Mouse (Mus musculus) kidney, postnatal 10 days (tissue): Measurements from ENCODE around the gene Ptpa.

Experiments used
- DNase-seq: peaks from one replicate; pipeline ENCODE4 v3.0.0; 2021; ENCODE audit warnings: mixed read lengths

Ptpa gene

GRCm38 (mm10) chr2:30415936-30416648 is at the start of gene Ptpa:
Gene Ptpa, plus strand, starts transcription at chr2:30416039.
- peak; percentile 97 for DNase-seq

- DNase-seq = peak; percentile 54
Measured at GRCm38 (mm10) chr2:30366203-30366602, 49.6 kb upstream of the Ptpa start.

GRCm38 (mm10) chr2:30371544-30371943 is 44.3 kb upstream of the Ptpa start:
- DNase-seq = no peak

GRCm38 (mm10) chr2:30372726-30373125 is 43.1 kb upstream of the Ptpa start:
- no peak for DNase-seq

GRCm38 (mm10) chr2:30375893-30376292 is 39.9 kb upstream of the Ptpa start:
- no peak for DNase-seq

- no peak for DNase-seq
Measured at GRCm38 (mm10) chr2:30377721-30378120, 38.1 kb upstream of the Ptpa start.

- DNase-seq = no peak
Measured at GRCm38 (mm10) chr2:30379307-30379706, 36.5 kb upstream of the Ptpa start.

GRCm38 (mm10) chr2:30380564-30381376 is 35.1 kb upstream of the Ptpa start:
- no peak for DNase-seq

GRCm38 (mm10) chr2:30381377-30381725 is 34.5 kb upstream of the Ptpa start:
- no peak for DNase-seq

- no peak for DNase-seq
Measured at GRCm38 (mm10) chr2:30384814-30385213, 31.0 kb upstream of the Ptpa start.

GRCm38 (mm10) chr2:30385591-30385990 is 30.2 kb upstream of the Ptpa start:
- DNase-seq = no peak

- DNase-seq = no peak
Measured at GRCm38 (mm10) chr2:30386913-30387312, 28.9 kb upstream of the Ptpa start.

GRCm38 (mm10) chr2:30389000-30389399 is 26.8 kb upstream of the Ptpa start:
- no peak for DNase-seq

GRCm38 (mm10) chr2:30392114-30392576 is 23.7 kb upstream of the Ptpa start, which contains the start of gene Dolpp1:
Gene Dolpp1, plus strand, starts transcription at chr2:30392254.
- DNase-seq = peak; percentile 98

- DNase-seq = peak; percentile 91
Measured at GRCm38 (mm10) chr2:30392577-30393369, 23.1 kb upstream of the Ptpa start.

- DNase-seq = no peak
Measured at GRCm38 (mm10) chr2:30393370-30393656, 22.5 kb upstream of the Ptpa start.

GRCm38 (mm10) chr2:30395757-30396156 is 20.1 kb upstream of the Ptpa start:
- no peak for DNase-seq

- DNase-seq = no peak
Measured at GRCm38 (mm10) chr2:30396246-30396645, 19.6 kb upstream of the Ptpa start.

- no peak for DNase-seq
Measured at GRCm38 (mm10) chr2:30397986-30398512, 17.8 kb upstream of the Ptpa start.

- DNase-seq = no peak
Measured at GRCm38 (mm10) chr2:30399191-30400171, 16.4 kb upstream of the Ptpa start.

GRCm38 (mm10) chr2:30401581-30401980 is 14.3 kb upstream of the Ptpa start:
- no peak for DNase-seq

GRCm38 (mm10) chr2:30402351-30402826 is 13.4 kb upstream of the Ptpa start:
- DNase-seq = no peak
